Mouse (Mus musculus) thymus, postnatal 25 days (tissue): ENCODE measurements around the gene Dhdh.
"Not testable (repeated sequence)": the region's sequence is repeated elsewhere in the genome, so short reads cannot be mapped to it uniquely, and the experiment has no call there.

ENCODE experiments used
- DNase-seq: peaks from one replicate; pipeline ENCODE4 v3.0.0; 2022

Dhdh gene

DNA sequence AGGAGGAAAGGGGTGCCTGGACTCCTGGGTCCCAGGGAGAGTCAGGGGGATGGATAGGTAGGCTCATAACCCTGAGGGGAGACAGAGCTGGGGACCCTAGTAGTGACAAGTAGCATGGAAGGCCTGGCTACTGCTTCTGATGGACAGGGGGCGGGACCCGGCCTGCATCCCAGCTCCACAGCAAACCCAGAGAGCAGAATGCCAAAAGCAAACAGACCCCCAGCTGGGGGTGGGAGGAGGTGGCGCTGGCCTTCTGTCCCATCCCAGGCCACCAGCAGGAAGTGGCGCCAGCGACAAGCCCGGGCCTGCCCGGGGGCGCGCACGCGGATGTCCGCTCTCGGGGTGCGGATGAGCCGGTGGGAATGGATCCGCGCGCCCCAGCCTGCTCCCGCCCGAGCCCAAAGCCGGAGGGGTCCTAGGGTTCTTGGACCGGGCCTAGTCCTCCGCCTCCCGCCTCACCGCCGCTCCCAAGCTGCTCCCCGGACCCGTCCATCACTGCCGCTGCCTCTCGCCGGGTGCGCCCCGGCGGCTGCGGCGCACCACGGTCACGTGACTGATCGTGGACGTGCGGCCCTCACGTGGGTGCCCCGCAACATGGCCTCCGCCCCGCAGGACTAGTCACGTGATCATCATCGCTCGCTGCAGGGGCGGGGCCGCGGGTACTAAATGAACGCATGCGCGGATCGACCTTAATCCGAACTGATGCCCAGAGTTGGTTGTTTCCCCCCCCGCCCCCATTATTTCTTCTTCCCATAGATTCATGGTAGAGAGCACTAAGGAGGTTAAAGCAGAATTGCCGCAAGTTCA, 22.1 kb downstream of the Dhdh start, which contains the start of gene Bax:
Gene Bax, minus strand, starts transcription at position 616 of the 807 bp plus-strand sequence.
- peak; percentile 88 for DNase-seq

DNA sequence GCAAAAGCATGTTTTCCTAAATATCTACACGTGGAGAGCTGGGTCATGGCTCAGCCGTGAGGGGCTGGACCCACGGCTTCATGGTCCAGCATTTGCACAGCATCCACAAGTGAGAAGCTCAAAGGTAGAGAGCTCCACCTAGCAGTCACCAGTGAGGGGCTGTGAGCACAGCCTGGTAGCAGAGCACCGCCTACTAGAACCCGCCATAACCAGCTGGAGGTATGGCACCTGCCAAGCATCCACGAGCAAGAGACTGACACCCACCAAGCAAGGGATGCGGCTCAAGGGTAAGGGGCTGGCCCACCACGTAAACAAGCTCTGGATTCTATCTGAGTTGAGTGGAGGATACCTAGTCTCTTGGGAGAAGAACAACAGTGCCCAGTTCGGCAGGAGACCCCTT, 23.1 kb downstream of the Dhdh start:
- DNase-seq = peak; percentile 30

DNA sequence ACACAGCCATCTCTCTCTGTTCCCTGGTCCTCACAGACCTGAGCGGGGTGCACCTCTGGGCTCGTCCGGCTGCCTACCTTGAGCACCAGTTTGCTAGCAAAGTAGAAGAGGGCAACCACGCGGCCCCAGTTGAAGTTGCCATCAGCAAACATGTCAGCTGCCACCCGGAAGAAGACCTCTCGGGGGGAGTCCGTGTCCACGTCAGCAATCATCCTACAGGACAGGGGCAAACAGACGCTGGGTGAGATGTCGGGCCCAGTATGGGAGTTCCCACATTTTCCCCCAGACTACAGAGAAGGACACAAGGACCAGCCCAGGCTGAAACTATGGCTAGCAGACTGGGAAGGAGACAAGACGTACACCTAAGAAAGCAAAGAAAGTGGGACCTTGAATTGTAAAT, 23.5 kb downstream of the Dhdh start:
- no peak for DNase-seq

DNA sequence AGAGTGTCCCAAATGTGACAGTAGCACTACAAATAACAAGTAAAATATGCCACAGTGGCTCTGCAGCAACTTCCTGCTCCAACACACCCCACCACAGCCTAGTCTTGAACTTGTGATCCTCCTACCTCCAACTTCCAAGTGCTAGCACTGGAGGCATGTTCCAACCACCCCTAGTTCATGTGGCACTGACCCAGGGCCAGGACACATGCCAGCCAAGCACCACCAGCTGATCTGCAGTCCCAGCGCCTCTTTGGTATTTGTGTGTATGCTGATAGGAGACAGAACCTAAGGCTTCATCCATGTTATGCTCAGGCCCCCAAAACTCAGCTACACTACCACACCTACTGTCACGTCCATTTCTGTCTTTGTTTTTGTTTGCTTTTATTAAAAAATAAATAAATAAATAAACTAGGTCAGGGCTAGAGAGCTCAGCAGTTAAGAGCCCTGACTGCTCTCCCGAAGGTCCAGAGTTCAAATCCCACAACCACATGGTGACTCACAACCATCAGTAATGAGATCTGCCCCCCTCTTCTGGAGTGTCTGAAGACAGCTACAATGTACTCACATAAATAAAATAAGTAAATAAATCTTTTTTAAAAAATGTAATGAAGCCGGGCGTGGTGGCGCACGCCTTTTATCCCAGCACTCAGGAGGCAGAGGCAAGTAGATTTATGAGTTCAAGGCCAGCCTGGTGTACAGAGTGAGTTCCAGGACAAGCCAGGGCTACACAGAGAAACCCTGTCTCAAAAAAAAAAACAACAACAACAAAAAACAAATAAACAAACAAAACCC, 24.4 kb downstream of the Dhdh start:
- DNase-seq = no peak

DNA sequence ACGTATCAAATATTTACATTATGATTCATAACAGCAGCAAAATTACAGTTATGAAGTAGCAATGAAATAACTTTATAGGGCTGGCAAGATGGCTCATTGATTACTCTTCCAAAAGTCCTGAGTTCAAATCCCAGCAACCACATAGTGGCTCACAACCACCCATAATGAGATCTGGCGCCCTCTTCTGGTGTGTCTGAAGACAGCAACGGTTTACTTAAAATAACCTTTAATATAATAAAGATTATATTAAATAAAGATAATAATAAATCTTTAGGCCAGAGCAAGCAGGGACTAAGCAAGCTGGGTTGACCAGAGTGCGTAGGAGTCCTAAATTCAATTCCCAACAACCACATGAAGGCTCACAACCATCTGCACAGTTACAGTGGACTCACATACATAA, 25.7 kb downstream of the Dhdh start:
- DNase-seq = not testable (repeated sequence)

DNA sequence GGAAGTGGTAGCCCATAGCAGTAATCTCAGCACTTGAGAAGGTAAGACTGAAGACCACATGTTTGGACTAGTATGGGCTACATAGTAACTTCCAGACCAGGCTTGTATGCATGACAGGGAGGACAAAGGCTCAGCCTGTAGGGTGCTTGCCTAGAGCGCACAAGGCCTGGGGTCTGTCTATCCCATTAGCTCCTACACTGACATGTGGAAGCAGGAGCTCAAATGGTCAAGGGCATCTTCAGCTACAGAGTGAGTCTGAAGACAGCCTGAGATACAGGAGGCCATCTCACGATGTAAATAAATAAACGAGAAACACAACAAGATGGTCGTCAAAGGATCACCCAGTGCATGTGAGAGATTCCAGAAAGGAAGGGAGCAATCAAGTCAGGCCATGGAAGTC, 26.3 kb downstream of the Dhdh start:
- DNase-seq = no peak

DNA sequence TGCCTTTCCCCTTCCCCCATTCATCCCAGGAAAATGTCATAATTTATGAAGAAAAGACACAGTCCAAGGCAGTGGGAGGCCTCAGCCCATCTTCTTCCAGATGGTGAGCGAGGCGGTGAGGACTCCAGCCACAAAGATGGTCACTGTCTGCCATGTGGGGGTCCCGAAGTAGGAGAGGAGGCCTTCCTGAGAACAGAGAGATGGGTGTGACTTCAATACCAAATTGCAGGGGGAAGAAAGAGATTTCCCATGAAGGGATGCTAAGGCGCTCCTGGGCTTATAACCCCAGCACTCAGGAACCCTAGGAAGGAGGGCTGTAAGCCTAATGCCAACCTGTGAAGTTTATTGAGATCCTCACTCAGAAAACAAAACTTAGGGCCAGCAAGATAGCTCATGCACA, 26.8 kb downstream of the Dhdh start:
- no peak for DNase-seq

DNA sequence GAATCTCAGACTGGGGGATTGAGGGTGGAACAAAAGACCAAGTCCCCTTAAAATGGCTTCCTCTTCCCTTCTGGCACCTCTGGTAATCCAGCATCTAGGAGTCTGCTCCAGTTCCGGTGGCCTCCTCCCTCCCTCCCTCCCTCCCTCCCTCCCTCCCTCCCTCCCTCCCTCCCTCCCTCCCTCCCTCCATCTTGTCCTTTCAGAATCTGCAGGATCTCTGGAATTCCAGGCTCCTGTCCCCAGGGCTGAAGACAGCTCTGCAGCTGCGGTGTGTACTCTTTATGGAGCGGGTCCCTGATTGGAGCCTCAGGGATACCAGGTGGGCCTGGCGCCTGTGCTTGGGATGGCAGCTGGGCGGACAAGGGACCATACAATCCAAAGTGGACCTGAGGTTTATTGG, 27.3 kb downstream of the Dhdh start:
- DNase-seq = no peak

DNA sequence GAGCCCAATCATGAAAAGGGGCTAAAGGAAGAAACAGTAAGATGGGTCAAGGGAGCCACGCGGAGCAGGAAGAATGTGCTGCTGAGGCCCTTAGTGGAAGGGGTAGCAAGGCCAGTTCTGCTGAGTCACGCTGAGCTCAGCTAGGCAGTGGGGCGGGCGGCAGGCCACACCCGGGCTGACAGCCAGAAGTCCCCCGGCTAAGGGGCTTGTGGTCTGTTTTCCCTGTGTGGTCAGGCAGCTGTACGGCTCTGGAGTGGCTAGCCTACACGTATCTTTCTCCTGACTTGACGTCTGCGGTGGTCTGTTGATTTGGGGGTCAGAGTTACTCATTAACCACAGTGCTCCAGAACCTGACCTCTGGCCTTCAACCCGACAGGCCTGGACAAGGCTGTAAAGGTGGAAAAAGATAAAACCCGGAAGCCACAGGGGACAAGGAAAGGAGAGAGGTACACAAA, 27.7 kb downstream of the Dhdh start:
- peak; percentile 26 for DNase-seq

DNA sequence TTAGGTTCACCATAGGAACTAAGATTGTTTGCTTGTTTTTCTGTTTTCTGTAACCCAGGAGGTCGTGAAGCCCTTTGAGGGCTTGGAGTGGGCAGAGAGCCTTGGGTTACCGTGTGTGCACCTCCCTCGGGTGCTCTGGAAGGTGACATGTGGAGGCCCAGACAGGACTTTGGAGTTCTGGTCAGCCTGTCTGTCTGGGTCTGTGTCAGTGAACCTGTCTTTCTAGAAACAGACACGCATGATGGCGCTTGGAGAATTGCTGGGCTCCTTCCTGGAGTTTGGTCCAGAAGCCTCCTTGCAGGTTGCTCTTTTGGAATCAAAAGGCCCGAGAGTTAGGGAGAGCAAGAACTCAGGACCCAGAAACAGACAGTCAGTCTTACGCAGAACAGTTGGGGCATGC, 28.2 kb downstream of the Dhdh start:
- no peak for DNase-seq

DNA sequence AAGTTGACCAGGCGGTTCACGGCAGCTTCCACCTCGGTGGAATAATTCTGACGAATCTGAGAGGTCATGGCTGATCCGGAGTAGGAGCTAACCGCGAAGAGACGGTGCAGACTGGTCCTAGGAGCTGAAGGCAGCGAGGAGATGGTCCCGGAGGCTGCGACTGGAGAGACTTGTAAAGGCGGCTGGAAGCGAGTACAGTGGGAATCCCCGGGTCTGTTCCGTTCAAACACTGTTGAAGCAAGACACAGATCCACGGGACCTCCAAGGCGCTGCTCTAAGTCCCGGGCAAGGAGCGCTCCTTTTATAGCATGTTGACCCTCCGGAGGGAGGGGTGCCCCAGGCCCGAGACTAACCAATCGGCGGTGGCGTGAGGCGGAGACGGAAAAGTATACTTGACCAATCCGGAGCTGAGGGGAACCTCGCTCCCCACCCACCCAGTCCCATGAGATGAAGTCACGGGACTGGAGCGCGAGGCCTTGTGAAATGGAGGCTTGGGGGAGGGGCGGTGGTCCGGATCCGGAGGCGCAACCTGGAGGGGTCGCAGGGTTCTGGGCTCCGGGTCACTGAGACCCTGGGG, 29.0 kb downstream of the Dhdh start, which contains the start of gene Ftl1:
Gene Ftl1, minus strand, starts transcription at position 321 of the 577 bp plus-strand sequence.
- peak; percentile 95 for DNase-seq

DNA sequence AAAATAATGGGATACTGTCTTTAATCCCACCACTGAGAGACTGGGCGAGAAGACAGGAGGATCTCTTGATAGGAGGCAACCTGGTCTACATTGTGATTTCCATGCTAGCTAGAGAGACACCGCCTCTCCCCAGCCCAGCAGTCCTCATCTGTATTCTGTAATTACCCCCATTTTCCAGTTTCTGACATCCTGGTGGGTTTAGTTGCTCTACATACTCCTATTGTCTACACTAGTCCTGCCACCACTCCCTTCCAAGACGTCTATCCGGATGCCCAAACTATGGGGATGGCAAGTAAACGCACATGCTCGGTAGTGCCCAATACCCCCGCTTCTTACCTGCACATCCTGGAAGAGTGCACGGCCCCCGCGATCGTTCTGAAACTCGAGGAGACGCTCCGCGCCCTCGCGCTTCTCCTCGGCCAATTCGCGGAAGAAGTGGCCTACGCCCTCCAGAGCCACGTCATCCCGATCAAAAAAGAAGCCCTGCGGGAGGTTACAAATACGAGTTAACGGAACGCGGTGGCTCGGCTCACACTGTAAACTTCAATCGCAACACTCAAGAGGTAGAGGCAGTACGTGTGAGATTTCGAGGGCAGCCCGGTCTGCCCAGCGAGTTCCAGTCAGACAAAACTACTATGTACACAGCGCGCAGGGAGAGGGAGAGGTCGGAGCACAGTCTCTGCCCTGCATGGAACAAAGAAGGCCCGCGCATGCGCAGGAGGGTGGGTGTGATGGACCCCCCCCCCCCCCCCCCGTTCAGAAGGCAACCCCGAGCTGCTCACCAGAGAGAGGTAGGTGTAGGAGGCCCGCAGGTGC, 29.6 kb downstream of the Dhdh start:
- DNase-seq = peak; percentile 87

DNA sequence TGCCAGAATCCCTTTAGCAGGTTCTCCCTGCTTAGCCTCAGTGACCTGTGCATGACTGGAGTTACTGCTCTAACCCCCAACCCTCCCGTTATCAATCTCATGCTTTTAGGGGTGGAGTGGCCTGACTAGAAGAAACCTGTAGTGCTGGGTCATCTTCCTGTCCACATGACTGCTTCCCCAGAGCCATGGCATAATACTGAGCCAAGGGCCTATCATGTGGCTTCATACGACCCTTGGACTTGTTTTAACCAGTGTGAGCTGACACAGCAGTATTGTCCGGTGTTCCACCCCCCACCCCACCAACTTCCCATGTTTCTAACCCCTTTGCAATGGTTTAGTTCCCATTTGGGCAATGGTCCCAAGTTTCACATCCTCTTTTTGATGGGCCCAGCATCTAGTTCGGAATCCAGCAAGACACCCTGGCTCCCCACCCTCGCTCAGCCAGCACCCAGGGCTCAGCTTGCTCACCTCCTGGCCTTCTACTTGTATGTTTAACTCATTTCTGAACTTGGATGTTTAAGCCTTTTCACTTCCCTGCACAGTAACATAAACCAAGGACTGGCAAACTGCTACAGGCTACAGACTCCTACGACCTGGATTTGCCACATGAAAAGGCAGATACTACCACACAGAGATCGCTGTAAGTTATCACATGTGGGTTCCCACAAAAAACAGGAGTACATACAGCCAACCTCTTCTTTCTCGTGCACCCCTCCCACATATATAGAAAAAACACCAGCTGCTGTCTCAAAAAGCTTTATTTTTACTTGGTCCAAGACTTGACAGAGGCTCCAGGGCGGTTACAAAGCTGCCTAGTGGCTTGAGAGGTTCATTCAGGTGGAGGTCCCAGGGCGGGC, 31.2 kb downstream of the Dhdh start:
- no peak for DNase-seq

DNA sequence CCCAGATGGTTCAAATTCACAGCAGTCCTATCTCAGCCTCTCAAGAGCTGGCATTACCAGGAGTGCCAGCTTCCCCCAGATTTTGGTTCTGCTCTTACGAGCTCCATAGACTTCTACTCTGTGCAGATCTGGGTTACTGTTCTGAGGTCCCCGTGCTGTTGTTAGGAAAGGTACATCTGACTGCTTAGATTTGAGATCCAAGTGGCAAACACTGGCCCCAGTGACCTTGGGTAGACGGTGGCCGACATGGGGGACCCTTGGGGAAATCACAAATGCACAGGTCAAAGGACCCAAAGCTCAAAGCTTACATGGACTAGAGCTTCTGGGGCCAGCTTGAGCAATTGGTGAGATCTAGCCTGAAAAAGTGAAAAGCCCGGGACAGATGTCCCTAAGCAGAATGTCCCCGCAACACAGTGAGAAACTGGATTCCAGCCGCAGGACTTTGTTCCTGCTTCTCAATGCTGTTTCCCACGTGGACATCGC, 31.8 kb downstream of the Dhdh start:
- DNase-seq = no peak

DNA sequence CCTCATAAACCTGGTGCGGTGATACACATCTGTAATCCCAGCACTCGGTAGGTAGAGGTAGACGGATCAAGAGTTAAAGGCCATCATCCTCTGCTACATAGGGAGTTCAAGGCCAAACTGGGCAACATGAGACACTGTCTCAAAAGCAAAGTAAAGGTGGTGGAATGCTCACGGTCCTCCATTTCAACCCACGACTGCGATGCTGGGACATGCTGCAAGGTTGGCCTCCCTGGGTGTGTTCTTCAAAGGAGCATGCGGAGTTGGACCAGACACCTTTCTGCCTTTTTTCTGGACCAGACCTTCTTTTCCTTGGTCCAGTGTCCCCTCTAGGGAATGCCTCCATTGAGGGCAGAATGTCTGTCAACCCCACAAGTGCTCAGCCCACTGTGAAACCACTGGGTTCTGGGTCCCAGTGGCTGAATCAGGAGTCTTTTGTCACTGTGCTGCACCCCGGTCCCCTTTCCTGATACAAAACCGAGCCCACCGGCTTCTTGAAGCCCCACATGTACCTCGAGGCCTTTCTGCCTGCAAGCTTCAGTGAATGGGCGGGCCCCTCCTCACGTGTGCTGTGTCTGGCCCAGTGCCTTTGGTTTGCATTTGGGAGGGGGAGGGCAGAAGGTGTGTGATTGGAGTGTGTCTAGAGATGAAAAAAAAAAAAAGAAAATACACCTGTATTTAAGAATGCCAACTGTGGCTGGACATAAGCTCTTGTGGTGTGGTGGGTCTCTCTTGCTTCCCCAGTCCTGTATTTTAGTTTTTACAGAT, 32.5 kb downstream of the Dhdh start:
- no peak for DNase-seq

DNA sequence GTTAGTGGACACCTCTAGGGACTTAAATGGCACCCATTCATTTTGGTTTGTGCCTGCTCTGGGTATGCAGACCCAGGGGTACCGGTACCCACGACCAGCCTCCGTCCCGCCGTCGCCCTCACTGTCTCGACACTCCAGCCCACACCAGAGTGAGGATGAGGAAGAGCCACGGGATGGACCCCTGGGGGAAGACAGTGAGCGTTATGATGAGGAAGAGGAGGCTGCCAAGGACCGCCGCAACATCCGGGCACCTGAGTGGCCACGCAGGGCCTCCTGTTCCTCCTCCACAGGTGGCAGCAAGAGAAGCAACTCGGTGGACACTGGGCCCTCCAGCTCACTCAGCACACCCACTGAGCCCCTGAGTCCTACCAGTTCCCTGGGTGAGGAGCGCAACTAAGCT, 33.6 kb downstream of the Dhdh start:
- DNase-seq = no peak

DNA sequence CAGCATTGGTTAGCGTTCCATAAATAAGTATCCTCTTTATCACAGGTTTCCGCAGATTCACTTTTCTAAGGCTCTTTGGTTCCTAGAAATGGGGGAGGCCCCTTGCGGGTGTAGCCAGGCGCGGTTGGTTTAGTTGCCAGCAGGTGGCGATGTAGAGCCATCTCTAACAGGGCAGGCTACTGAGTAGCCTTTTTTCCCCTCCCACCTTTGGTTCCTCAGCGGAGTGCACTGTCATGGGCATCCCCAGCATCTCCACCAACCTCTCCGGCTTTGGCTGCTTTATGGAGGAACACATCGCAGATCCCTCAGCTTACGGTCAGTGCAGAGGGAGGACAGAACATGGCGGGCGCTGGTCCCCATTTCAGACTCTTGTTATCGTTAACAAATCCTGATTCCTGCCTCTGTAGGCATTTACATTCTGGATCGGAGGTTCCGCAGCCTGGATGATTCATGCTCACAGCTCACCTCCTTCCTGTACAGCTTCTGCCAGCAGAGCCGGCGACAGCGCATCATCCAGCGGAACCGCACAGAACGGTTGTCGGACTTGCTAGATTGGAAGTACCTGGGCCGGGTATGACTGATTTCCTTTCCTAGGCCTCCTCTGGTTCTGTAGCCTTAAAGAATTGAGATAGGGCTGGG, 37.1 kb downstream of the Dhdh start:
- DNase-seq = peak; percentile 85

DNA sequence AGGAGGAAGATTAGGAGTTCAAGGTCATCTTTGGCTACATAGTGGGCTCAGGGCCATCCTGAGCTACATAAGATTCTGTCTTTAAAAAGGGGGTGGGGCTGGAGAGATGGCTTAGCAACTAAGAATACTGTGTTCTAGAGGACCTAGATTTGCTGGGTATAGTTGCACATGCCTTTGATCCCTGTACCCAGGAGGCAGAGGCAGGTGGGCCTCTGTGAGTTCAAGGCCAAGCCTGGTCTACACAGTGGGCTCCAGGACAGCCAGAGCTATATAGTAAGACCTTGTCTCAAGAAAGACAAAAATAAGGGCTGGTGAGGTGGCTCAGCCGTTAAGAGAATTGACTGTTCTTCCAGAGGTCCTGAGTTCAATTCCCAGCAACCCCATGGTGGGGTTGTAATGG, 38.6 kb downstream of the Dhdh start:
- no peak for DNase-seq

DNA sequence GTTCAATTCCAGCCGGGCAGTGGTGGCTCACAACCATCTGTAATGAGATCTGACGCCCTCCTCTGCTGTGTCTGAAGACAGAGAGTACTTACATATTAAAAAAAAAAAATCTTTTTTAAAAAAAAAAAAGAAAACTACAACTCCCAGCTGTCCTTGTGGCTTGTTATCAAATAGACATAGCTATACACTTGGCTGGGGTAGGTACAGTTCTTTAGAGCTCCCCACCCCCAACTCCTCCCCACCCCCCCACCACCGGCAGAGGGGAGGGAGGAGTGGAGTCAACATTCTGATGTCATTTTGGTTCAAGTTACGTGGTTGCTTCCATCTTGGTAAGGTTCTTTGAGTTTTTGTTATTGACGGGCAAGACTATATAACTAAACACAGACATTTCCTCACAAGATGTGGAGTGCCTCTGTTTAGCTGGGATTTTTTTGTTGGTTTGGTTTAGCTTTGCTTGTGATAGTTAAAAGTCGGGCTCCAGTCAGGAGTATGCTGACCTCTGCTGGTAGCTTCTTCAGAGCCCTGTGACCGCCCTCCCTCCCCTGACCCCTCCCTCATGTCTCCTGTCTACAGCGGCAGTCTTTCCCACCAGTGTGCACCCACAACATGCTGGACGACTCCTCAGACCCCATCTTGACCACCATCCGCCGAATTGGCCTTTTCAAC, 41.1 kb downstream of the Dhdh start:
- DNase-seq = peak; percentile 20

DNA sequence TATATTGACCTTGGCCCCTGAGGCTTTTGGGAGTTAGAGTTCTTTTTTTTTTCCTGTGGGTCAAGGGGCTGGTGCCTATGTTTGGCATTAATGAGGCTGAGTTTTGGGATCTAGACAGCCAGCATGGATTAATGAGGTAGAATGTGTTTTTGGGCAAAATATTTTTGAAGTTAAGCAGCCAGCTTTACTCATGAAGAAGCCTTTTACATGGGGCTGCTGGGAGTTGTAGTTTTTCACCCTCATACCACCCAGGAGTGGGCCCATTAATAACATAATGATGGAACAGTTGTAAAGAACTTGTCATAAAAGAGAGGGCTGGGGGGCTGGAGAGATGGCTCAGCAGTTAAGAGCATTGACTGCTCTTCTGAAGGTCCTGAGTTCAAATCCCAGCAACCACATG, 42.0 kb downstream of the Dhdh start:
- no peak for DNase-seq
